Mouse (Mus musculus): Measurements from ENCODE around the gene AC131692.1. TPM values are rescaled to one million over a fixed set of nuclear protein-coding genes. Genes with fewer than 3 reads are reported as not detected.

AC131692.1 gene
- polyA plus RNA-seq, 1 experiment from 2014 or later: not detected

Small RNAs within 50 kb of the gene (microRNA-seq; reads per million reads assigned to microRNA genes)
- 1.5 reads per million for gene Mir6988

Other genes with a start within 250 kb of the AC131692.1 start
- 14.8 and 15.1 TPM in 2 replicates for gene Frmd8, start 219.1 kb upstream of the AC131692.1 start, polyA plus RNA-seq (2015; fragmentation: Nextera tagmentation; extraction: Ambion mirVana)
- gene Slc25a45, start 216.6 kb upstream of the AC131692.1 start, polyA plus RNA-seq (2015; fragmentation: Nextera tagmentation; extraction: Ambion mirVana): 3.7 and 4.5 TPM in 2 replicates
- gene Tigd3, start 200.3 kb upstream of the AC131692.1 start, polyA plus RNA-seq (2015; fragmentation: Nextera tagmentation; extraction: Ambion mirVana): 0.47 and 0.54 TPM in 2 replicates
- 52.6 and 59.0 TPM in 2 replicates for gene Dpf2, start 181.4 kb upstream of the AC131692.1 start, polyA plus RNA-seq (2015; fragmentation: Nextera tagmentation; extraction: Ambion mirVana)
- gene Cdc42ep2, start 169.6 kb upstream of the AC131692.1 start, polyA plus RNA-seq (2015; fragmentation: Nextera tagmentation; extraction: Ambion mirVana): 18.8 and 20.3 TPM in 2 replicates
- gene Pola2, start 130.2 kb upstream of the AC131692.1 start, polyA plus RNA-seq (2015; fragmentation: Nextera tagmentation; extraction: Ambion mirVana): 41.8 and 42.6 TPM in 2 replicates
- gene Slc22a20, start 108.3 kb upstream of the AC131692.1 start, polyA plus RNA-seq (2015; fragmentation: Nextera tagmentation; extraction: Ambion mirVana): 0.31 and 0.34 TPM in 2 replicates
- 30.2 and 32.8 TPM in 2 replicates for gene Capn1, start 78.5 kb upstream of the AC131692.1 start, polyA plus RNA-seq (2015; fragmentation: Nextera tagmentation; extraction: Ambion mirVana)
- gene Syvn1, start 47.8 kb upstream of the AC131692.1 start, polyA plus RNA-seq (2015; fragmentation: Nextera tagmentation; extraction: Ambion mirVana): 16.7 and 19.3 TPM in 2 replicates
- 29.8 and 33.9 TPM in 2 replicates for gene Mrpl49, start 36.6 kb upstream of the AC131692.1 start, polyA plus RNA-seq (2015; fragmentation: Nextera tagmentation; extraction: Ambion mirVana)
- gene Fau, start 36.6 kb upstream of the AC131692.1 start, polyA plus RNA-seq (2015; fragmentation: Nextera tagmentation; extraction: Ambion mirVana): 611 and 659 TPM in 2 replicates
- 27.6 and 28.5 TPM in 2 replicates for gene Znhit2, start 33.2 kb upstream of the AC131692.1 start, polyA plus RNA-seq (2015; fragmentation: Nextera tagmentation; extraction: Ambion mirVana)
- gene Tm7sf2, start 26.0 kb upstream of the AC131692.1 start, polyA plus RNA-seq (2015; fragmentation: Nextera tagmentation; extraction: Ambion mirVana): 14.6 and 19.7 TPM in 2 replicates
- gene Vps51, start 17.2 kb upstream of the AC131692.1 start, polyA plus RNA-seq (2015; fragmentation: Nextera tagmentation; extraction: Ambion mirVana): 37.0 and 41.4 TPM in 2 replicates
- gene Tmem262, start 14.4 kb upstream of the AC131692.1 start, polyA plus RNA-seq (2015; fragmentation: Nextera tagmentation; extraction: Ambion mirVana): not detected in 2 replicates
- gene Gm28374, start 12.2 kb upstream of the AC131692.1 start, polyA plus RNA-seq (2015; fragmentation: Nextera tagmentation; extraction: Ambion mirVana): 0.35 and 0.64 TPM in 2 replicates
- 46.9 and 47.9 TPM in 2 replicates for gene Zfpl1, start 9.5 kb upstream of the AC131692.1 start, polyA plus RNA-seq (2015; fragmentation: Nextera tagmentation; extraction: Ambion mirVana)
- gene Cdca5, start 9.4 kb upstream of the AC131692.1 start, polyA plus RNA-seq (2015; fragmentation: Nextera tagmentation; extraction: Ambion mirVana): 4.7 and 8.0 TPM in 2 replicates
- 0.08 TPM in 1 of 2 replicates, not detected in the other for gene Naaladl1, start 11.4 kb downstream of the AC131692.1 start, polyA plus RNA-seq (2015; fragmentation: Nextera tagmentation; extraction: Ambion mirVana)
- gene Sac3d1, start 24.2 kb downstream of the AC131692.1 start, polyA plus RNA-seq (2015; fragmentation: Nextera tagmentation; extraction: Ambion mirVana): 23.3 and 26.6 TPM in 2 replicates
- gene Snx15, start 33.9 kb downstream of the AC131692.1 start, polyA plus RNA-seq (2015; fragmentation: Nextera tagmentation; extraction: Ambion mirVana): 14.6 and 15.8 TPM in 2 replicates
- 0.28 and 0.30 TPM in 2 replicates for gene Batf2, start 46.6 kb downstream of the AC131692.1 start, polyA plus RNA-seq (2015; fragmentation: Nextera tagmentation; extraction: Ambion mirVana)
- gene Arl2, start 47.1 kb downstream of the AC131692.1 start, polyA plus RNA-seq (2015; fragmentation: Nextera tagmentation; extraction: Ambion mirVana): 54.9 and 59.2 TPM in 2 replicates
- gene Majin, start 90.0 kb downstream of the AC131692.1 start, polyA plus RNA-seq (2015; fragmentation: Nextera tagmentation; extraction: Ambion mirVana): not detected in 2 replicates
- gene Gpha2, start 132.0 kb downstream of the AC131692.1 start, polyA plus RNA-seq (2015; fragmentation: Nextera tagmentation; extraction: Ambion mirVana): 0.37 and 0.65 TPM in 2 replicates
- gene Ppp2r5b, start 141.5 kb downstream of the AC131692.1 start, polyA plus RNA-seq (2015; fragmentation: Nextera tagmentation; extraction: Ambion mirVana): 19.3 and 25.7 TPM in 2 replicates
- 4.8 and 5.1 TPM in 2 replicates for gene Atg2a, start 147.2 kb downstream of the AC131692.1 start, polyA plus RNA-seq (2015; fragmentation: Nextera tagmentation; extraction: Ambion mirVana)
- 117 and 130 TPM in 2 replicates for gene Ehd1, start 182.3 kb downstream of the AC131692.1 start, polyA plus RNA-seq (2015; fragmentation: Nextera tagmentation; extraction: Ambion mirVana)
- gene Cdc42bpg, start 212.0 kb downstream of the AC131692.1 start, polyA plus RNA-seq (2015; fragmentation: Nextera tagmentation; extraction: Ambion mirVana): 1.1 and 1.4 TPM in 2 replicates
- 30.0 and 30.7 TPM in 2 replicates for gene Men1, start 240.6 kb downstream of the AC131692.1 start, polyA plus RNA-seq (2015; fragmentation: Nextera tagmentation; extraction: Ambion mirVana)
- 6.8 and 7.1 TPM in 2 replicates for gene Map4k2, start 246.7 kb downstream of the AC131692.1 start, polyA plus RNA-seq (2015; fragmentation: Nextera tagmentation; extraction: Ambion mirVana)

Data from urinary bladder, postnatal 0 days (tissue).